ENCODE assay signal across 15 mouse cellular contexts in genomic region chr16:62915530-62915929, GRCm38 (mm10).
"Had no signal": no experiment of that assay in that cellular context is flagged by ENCODE, and none has a peak within 500 bp of the region (broad histone marks: within the 10 kb centered on the region; RNA-seq: fewer than 3 reads in every experiment).

No protein-coding gene starts in this region.

- H3K4me2 ChIP-seq: liver, embryonic 15.5 days; lung, embryonic 14.5 days; midbrain, embryonic 12.5 days; neural tube, embryonic 12.5 days had no signal

- H3K27me3 ChIP-seq: liver, embryonic 15.5 days; midbrain, embryonic 12.5 days; neural tube, embryonic 12.5 days had no signal

- H3K4me1 ChIP-seq: liver, embryonic 15.5 days; midbrain, embryonic 10.5 days; midbrain, embryonic 12.5 days; neural tube, embryonic 12.5 days had no signal

- H3K27ac ChIP-seq: liver, embryonic 15.5 days; midbrain, embryonic 10.5 days; midbrain, embryonic 12.5 days; neural tube, embryonic 12.5 days had no signal

- H3K36me3 ChIP-seq: liver, embryonic 15.5 days; midbrain, embryonic 10.5 days; midbrain, embryonic 12.5 days; neural tube, embryonic 12.5 days had no signal

- H3K9ac ChIP-seq: liver, embryonic 15.5 days; lung, embryonic 14.5 days; midbrain, embryonic 12.5 days; neural tube, embryonic 12.5 days had no signal

- H3K9me3 ChIP-seq: liver, embryonic 15.5 days; midbrain, embryonic 10.5 days; midbrain, embryonic 12.5 days; neural tube, embryonic 12.5 days had no signal

- H3K4me3 ChIP-seq: liver, embryonic 15.5 days; midbrain, embryonic 10.5 days; midbrain, embryonic 12.5 days; neural tube, embryonic 12.5 days had no signal

- DNase-seq: lung, adult 18-20 months; lung, embryonic 14.5 days; lung, postnatal 10 days; lung, postnatal 4 days; midbrain, embryonic 14.5 days; right cerebral cortex, postnatal 14 days; right cerebral cortex, postnatal 4 days; spleen, adult 18-20 months; thymus, adult 18-20 months; thymus, postnatal 14 days; thymus, postnatal 36 days had no signal
